Mouse (Mus musculus): ENCODE results near the gene Olig1.

DNA sequence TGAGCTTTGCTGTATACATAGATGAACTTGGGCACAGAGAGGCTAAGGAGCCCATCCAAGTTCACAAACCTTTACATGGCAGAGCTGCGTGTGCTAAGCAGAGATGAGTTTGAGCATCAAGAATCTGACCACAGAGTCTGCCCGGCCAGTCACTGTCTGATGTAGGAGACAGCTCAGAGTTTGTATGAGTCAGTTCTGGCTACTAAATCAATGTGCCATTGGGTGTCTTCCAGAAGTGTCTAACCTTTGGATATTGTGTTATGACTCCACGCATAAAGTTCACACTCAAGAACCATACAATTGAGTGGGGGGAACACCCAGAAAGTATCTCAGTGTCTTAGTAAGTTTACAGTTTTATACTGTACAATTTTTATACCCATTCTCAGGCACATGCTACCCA is 8.7 kb upstream of the Olig1 start:
- no peak for TF ChIP-seq CTCF (IDR thresholded peaks at IDR 0.05; ENCODE audit: low read depth)
- TF ChIP-seq EP300 (IDR thresholded peaks at IDR 0.05; ENCODE audit: low read depth), result no peak

Measured in liver, postnatal 0 days (tissue).